Mouse (Mus musculus): Measurements from ENCODE around the gene Gan. TPM values are rescaled to one million over a fixed set of nuclear protein-coding genes. Genes with fewer than 3 reads are reported as not detected.

Gan gene
- polyA plus RNA-seq (2015; fragmentation: Nextera tagmentation; extraction: Ambion mirVana) = 1.5 and 2.4 TPM in 2 replicates

DNA sequence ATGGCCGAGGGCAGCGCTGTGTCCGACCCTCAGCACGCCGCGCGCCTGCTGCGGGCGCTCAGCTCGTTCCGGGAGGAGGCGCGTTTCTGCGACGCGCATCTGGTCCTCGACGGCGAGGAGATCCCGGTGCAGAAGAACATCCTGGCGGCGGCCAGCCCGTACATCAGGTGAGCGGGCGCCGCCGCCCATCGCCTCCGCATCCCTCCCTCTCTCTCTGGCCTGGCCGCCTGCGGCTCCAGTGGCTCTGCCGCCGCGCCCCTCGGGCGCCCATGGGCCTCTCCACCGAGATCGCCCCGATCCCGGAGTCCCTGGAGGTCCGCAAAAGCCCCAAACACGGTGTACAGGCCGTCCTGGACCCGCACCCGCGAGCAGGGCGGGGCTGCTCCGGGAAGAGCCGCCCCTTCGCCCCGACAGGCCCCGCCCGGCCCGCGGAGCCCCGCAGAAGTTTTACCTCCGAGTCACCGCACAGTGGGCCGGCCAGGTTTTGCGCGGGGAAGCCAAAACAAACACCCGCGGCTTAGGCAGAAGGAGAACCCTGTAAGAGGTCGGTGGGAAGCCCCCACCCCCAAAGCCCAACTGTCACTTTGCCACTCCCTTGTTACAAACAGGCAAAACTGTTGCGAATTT, at the start of gene Gan:
TSS of gene Gan (plus strand) at position 1 of the 627 bp plus-strand sequence.
- H3K4me2 ChIP-seq (replicated peaks; ENCODE audit: low read depth) = peak within 1 kb of the TSS; percentile 81
- peaks cover 4% of the 10 kb centered on the region; the same call in 1 of the 2 replicates for H3K4me1 ChIP-seq (replicated peaks; ENCODE audit: control insufficient read depth, insufficient read depth)
- peak within 1 kb of the TSS; percentile 95 for H3K9ac ChIP-seq (ENCODE audit: low read length)
- H3K27me3 ChIP-seq (ENCODE audit: control insufficient read depth, insufficient read depth, low read length) = no peaks in the 10 kb centered on the region
- H3K9me3 ChIP-seq (ENCODE audit: control insufficient read depth, low read length) = no peaks in the 10 kb centered on the region
- DNase-seq (ENCODE audit: low spot score) (peak; percentile 63), ATAC-seq (ENCODE audit: low FRiP score, low TSS enrichment) (peak; percentile 54)
- peak within 1 kb of the TSS; percentile 96 for H3K4me3 ChIP-seq (ENCODE audit: low read depth, low read length)
- under 1% methylated on average over 55 of the region's 65 CpGs for WGBS
- no peaks in the 10 kb centered on the region for H3K36me3 ChIP-seq (ENCODE audit: control insufficient read depth, insufficient read depth, low read length)
- H3K27ac ChIP-seq (replicated peaks) = peak within 1 kb of the TSS; percentile 95
- TF ChIP-seq EP300 (optimal IDR thresholded peaks at IDR 0.05) (no peak), CTCF (IDR thresholded peaks at IDR 0.05; ENCODE audit: low read depth) (no peak)

DNA sequence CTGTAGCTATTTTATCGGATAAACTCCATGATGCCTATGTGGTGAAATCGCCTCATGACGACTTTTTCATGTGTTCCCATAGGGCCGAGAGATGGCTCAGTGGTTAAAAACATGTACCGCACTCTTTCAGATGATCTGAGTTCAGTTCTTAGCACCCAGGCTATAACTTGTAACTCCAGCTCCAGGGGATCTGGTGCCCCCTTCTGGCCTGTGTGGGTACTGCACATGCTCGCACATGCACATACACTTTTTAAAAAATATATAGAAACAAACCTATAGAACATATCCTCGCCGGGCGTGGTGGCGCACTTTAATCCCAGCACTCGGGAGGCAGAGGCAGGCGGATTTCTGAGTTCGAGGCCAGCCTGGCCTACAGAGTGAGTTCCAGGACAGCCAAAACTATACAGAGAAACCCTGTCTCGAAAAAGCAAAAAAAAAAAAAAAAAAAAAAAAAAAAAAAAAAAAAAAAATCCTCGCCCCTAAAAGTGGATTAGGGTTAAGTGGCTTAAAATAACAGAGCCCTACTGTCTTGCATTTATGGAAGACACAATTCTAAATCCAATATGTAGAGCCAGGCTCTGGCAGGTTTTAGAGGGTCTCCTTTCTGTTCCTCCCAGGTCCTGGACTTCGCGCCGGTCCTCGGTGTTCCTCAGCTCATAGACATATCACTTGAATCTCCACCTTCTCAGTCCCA, 48.8 kb upstream of the Gan start:
- Histone ChIP-seq H3K9me3 (ENCODE audit: control insufficient read depth, low read length) (no peaks in the 10 kb centered on the region), H3K9ac (ENCODE audit: low read length) (no peak overlapping the region), H3K27me3 (ENCODE audit: control insufficient read depth, insufficient read depth, low read length) (no peaks in the 10 kb centered on the region), H3K4me1 (replicated peaks; ENCODE audit: control insufficient read depth, insufficient read depth) (no peaks in the 10 kb centered on the region), H3K4me3 (ENCODE audit: low read depth, low read length) (no peak overlapping the region), H3K36me3 (ENCODE audit: control insufficient read depth, insufficient read depth, low read length) (no peaks in the 10 kb centered on the region), H3K4me2 (replicated peaks; ENCODE audit: low read depth) (no peak overlapping the region), H3K27ac (replicated peaks) (no peak overlapping the region)
- 91% methylated on average over 18 of the region's 19 CpGs for WGBS
- TF ChIP-seq CTCF (IDR thresholded peaks at IDR 0.05; ENCODE audit: low read depth) (peak; percentile 43), EP300 (optimal IDR thresholded peaks at IDR 0.05) (no peak)
- DNase-seq (ENCODE audit: low spot score) = no peak
- ATAC-seq (ENCODE audit: low FRiP score, low TSS enrichment) = no peak

DNA sequence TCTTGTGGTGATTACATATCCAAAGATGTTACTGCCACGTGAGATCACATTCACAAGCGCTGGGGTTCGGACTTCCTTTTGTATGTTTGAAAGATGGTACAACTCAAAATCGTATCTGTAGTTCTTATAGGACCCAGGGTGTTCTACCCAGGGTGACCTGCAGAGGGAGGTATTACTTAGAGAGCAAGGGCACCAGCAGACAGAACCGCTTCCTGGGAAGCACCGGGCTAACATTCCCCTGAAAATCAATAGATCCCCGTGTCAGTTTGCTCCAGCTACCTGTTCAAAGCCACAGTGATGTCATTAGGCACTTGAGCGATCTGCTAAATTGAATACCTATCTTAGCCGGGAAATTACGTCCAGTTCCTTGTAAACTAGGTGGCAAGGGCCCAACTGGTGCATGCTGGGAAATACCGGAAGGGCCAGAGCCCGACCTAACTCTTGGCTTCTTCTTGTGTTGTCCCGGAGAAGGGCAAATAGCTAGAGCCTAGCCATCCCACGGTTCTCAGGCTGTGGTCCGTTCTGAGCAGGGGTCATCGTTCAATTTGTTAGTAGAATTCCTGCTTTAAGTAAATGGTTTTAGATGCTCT, 48.0 kb upstream of the Gan start:
- no peak overlapping the region for H3K4me2 ChIP-seq (replicated peaks; ENCODE audit: low read depth)
- no peaks in the 10 kb centered on the region for H3K9me3 ChIP-seq (ENCODE audit: control insufficient read depth, low read length)
- no peak overlapping the region for H3K27ac ChIP-seq (replicated peaks)
- no peak for ATAC-seq (ENCODE audit: low FRiP score, low TSS enrichment)
- H3K36me3 ChIP-seq (ENCODE audit: control insufficient read depth, insufficient read depth, low read length) = no peaks in the 10 kb centered on the region
- H3K4me1 ChIP-seq (replicated peaks; ENCODE audit: control insufficient read depth, insufficient read depth) = no peaks in the 10 kb centered on the region
- H3K9ac ChIP-seq (ENCODE audit: low read length) = no peak overlapping the region
- H3K27me3 ChIP-seq (ENCODE audit: control insufficient read depth, insufficient read depth, low read length) = no peaks in the 10 kb centered on the region
- 50% methylated on average over 16 of the region's 16 CpGs for WGBS
- peak; percentile 79 for TF ChIP-seq CTCF (IDR thresholded peaks at IDR 0.05; ENCODE audit: low read depth)
- no peak for TF ChIP-seq EP300 (optimal IDR thresholded peaks at IDR 0.05)
- peak; percentile 80 for DNase-seq (ENCODE audit: low spot score)
- H3K4me3 ChIP-seq (ENCODE audit: low read depth, low read length) = no peak overlapping the region

DNA sequence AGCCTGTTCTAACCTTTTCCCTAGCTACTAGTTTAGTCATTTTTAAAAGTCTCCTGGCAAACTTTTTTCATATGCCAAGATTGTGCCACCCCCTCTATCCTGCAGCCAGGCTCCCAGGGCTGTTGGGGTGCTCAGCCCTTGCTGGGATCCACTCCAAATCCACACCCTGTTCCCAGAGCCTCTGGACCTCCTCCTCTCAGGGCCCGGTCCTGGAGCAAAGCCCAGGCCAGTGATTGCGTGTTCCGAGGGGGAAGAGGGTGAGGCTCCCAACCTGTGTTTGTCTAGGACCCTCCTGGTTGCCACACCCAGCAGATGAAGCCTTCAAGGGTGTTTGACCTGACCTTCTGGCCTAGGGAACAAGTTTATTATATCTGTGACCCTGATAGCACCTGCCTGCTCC, 46.3 kb upstream of the Gan start:
- Histone ChIP-seq H3K4me3 (ENCODE audit: low read depth, low read length) (no peak overlapping the region), H3K4me1 (replicated peaks; ENCODE audit: control insufficient read depth, insufficient read depth) (no peaks in the 10 kb centered on the region), H3K9ac (ENCODE audit: low read length) (no peak overlapping the region), H3K36me3 (ENCODE audit: control insufficient read depth, insufficient read depth, low read length) (no peaks in the 10 kb centered on the region), H3K27ac (replicated peaks) (peak overlapping the region; percentile 67), H3K27me3 (ENCODE audit: control insufficient read depth, insufficient read depth, low read length) (no peaks in the 10 kb centered on the region), H3K4me2 (replicated peaks; ENCODE audit: low read depth) (no peak overlapping the region), H3K9me3 (ENCODE audit: control insufficient read depth, low read length) (no peaks in the 10 kb centered on the region)
- WGBS = 40% methylated on average over 3 of the region's 3 CpGs
- peak; percentile 73 for DNase-seq (ENCODE audit: low spot score)
- peak; percentile 34 for ATAC-seq (ENCODE audit: low FRiP score, low TSS enrichment)
- TF ChIP-seq EP300 (optimal IDR thresholded peaks at IDR 0.05) (no peak), CTCF (IDR thresholded peaks at IDR 0.05; ENCODE audit: low read depth) (no peak)

DNA sequence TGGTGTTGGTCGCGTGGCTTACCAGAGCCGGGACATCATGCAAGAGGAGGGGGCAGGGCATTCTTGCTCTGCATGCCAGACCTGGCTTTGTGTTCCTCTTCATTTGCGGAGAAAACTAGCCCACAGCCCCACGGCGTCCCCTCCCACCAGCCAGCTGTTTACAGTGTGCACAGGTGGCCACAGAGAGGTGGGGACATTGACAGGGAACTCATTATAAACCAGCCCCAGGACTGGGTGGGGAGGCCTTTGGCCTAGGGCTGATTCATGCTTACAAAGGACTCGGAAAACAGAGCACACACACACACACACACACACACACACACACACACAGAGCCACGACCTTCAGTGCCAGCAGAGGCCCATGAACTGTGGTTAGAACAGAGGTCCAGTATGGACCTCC, 45.7 kb upstream of the Gan start:
- Histone ChIP-seq H3K4me3 (ENCODE audit: low read depth, low read length) (no peak overlapping the region), H3K36me3 (ENCODE audit: control insufficient read depth, insufficient read depth, low read length) (no peaks in the 10 kb centered on the region), H3K27ac (replicated peaks) (peak overlapping the region; percentile 67), H3K27me3 (ENCODE audit: control insufficient read depth, insufficient read depth, low read length) (no peaks in the 10 kb centered on the region), H3K4me1 (replicated peaks; ENCODE audit: control insufficient read depth, insufficient read depth) (no peaks in the 10 kb centered on the region), H3K9me3 (ENCODE audit: control insufficient read depth, low read length) (no peaks in the 10 kb centered on the region), H3K9ac (ENCODE audit: low read length) (no peak overlapping the region), H3K4me2 (replicated peaks; ENCODE audit: low read depth) (no peak overlapping the region)
- WGBS = 36% methylated on average over 8 of the region's 8 CpGs
- ATAC-seq (ENCODE audit: low FRiP score, low TSS enrichment) (peak; percentile 83), DNase-seq (ENCODE audit: low spot score) (peak; percentile 86)
- TF ChIP-seq EP300 (optimal IDR thresholded peaks at IDR 0.05) (no peak), CTCF (IDR thresholded peaks at IDR 0.05; ENCODE audit: low read depth) (no peak)

DNA sequence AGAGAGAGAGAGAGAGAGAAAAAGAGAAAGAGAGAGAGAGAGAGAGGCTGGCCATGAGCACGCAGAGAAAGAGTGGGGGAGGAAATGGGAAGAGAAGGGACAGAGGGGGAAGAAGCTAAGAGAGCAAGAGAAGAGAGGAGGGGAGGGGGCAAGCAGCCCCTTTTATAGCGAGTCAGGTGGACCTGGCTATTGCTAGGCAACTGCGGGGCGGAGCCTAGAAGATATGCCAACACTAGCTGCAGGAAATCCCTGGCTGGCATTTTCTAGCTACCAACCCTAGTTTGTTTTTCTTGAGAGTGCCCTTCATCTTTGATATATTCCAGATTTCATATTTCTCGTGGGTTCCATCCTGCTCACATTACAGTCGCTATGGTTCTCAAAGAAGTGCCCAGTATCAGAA, 42.8 kb upstream of the Gan start:
- H3K4me3 ChIP-seq (ENCODE audit: low read depth, low read length) = no peak overlapping the region
- H3K4me1 ChIP-seq (replicated peaks; ENCODE audit: control insufficient read depth, insufficient read depth) = no peaks in the 10 kb centered on the region
- 37% methylated on average over 6 of the region's 6 CpGs for WGBS
- peak overlapping the region; percentile 87 for H3K27ac ChIP-seq (replicated peaks)
- no peak for ATAC-seq (ENCODE audit: low FRiP score, low TSS enrichment)
- H3K27me3 ChIP-seq (ENCODE audit: control insufficient read depth, insufficient read depth, low read length) = no peaks in the 10 kb centered on the region
- no peaks in the 10 kb centered on the region for H3K9me3 ChIP-seq (ENCODE audit: control insufficient read depth, low read length)
- DNase-seq (ENCODE audit: low spot score) = peak; percentile 52
- H3K36me3 ChIP-seq (ENCODE audit: control insufficient read depth, insufficient read depth, low read length) = no peaks in the 10 kb centered on the region
- no peak overlapping the region for H3K4me2 ChIP-seq (replicated peaks; ENCODE audit: low read depth)
- TF ChIP-seq EP300 (optimal IDR thresholded peaks at IDR 0.05) (no peak), CTCF (IDR thresholded peaks at IDR 0.05; ENCODE audit: low read depth) (no peak)
- H3K9ac ChIP-seq (ENCODE audit: low read length) = no peak overlapping the region
